Mouse (Mus musculus): ENCODE measurements around the gene Il1rapl2.

DNA sequence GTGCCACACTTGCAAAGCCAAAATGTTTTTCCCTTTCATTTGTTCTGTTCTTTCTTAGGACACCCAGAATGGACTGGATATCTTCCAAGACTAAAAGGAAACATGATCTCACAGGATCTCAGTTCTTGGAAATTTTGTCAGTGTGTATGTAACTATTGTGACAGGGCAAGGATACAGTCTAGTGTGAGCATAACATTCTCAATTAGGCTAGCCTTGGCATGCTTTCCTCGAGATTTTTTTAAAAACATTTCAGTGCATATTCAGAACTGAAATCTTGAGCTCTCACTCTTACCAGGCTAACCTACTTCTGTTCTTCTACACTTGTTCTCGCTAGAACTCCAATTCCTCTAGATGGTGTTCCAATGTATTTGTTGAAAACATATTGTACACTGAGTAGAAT is 356.4 kb downstream of the Il1rapl2 start:
- TF ChIP-seq POLR2A (IDR thresholded peaks at IDR 0.05; ENCODE audit: insufficient read depth, low read length) (no peak), CTCF (IDR thresholded peaks at IDR 0.05; ENCODE audit: low read depth, low read length) (no peak)

Measured in ES-Bruce4 (cell line).